Mouse (Mus musculus): Measurements from ENCODE around the gene Depdc5. TPM values are rescaled to one million over a fixed set of nuclear protein-coding genes. Genes with fewer than 3 reads are reported as not detected.

Gene Depdc5
- total RNA-seq, 1 experiment from 2014 or later = 51.4 TPM

DNA sequence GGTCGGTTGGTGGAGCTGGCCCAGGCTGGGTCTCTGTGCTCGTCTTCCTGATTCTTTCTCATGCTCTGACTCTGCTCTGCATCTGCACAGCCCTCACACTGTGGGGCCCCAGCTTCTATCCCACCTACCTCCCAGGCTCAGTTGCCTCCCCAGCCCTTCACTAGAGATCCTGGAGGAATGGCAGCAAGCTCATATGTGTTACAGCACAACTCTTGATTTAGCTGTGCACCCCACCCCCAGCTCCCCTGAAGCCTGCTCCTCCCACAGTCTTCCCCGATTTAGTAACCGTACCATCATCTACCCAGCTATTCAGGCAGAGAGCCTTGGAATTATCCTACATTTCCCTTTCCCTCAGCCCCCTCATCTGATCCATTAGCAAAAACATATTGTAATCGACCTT lies 137.6 kb downstream of the Depdc5 start:
- no peak for DNase-seq

- no peak for DNase-seq
These were observed 139.3 kb downstream of the Depdc5 start for GRCm38 (mm10) chr5:33002781-33003180.

- DNase-seq = no peak
These were observed 140.0 kb downstream of the Depdc5 start for GRCm38 (mm10) chr5:33003500-33003899.

GRCm38 (mm10) chr5:33004110-33004509 lies 140.6 kb downstream of the Depdc5 start:
- DNase-seq = no peak

DNA sequence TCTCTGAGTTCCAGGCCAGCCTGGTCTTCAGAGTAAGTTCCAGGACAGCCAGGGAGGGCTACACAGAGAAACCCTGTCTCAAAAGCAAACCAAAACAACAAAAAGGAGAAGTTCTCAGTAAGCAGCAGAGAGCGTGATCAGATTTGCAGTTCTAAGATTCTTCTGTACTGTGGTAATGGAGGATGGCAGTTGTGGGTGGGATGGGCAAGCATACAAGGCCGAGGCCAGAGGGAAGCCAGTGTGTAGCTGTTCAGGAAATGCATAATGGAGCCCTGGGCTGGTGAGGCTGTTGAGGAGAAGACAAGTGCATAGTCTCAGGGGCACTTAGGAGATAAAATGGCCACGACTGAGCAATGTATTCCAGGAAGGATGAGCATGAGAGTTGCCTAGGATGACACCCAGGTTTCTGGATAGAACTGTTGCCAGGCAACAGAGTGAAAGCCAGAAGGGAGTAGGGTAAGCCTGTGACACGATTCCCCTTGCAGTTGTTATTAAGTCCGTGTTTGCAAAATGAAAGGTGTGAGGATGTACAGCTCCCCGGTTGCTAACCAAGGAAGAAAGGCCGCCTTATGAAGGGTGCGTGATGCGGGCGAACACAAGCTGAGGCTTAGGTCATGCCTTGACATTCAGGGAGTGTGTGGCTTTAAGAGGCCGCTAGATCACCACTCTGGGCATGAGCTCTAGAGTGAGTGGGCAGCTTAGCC lies 142.1 kb downstream of the Depdc5 start:
- no peak for DNase-seq

GRCm38 (mm10) chr5:33006670-33007069 lies 143.2 kb downstream of the Depdc5 start:
- DNase-seq = no peak

DNA sequence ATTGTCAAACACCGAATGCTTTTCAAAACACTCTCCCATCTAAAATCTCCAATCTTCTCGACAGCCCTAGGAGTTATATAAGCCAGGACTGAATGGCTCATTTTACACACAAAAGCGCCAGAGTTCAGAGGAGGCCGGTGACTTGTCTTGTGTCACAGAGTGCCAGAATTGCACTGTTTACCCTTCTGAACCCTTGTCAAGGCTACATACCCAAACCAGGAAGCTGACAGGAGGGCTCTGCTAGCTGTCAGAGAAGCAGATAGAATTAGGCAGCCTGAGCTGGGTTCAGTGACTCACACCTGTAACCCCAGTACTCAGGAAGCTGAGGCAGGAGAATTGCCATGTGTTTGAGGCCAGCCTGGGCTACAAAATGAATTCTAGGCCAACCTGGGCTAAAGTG lies 143.9 kb downstream of the Depdc5 start:
- no peak for DNase-seq

- no peak for DNase-seq
These were observed 145.8 kb downstream of the Depdc5 start for GRCm38 (mm10) chr5:33009301-33009700.

- DNase-seq = peak; percentile 36
These were observed 146.6 kb downstream of the Depdc5 start for GRCm38 (mm10) chr5:33009818-33010812.

DNA sequence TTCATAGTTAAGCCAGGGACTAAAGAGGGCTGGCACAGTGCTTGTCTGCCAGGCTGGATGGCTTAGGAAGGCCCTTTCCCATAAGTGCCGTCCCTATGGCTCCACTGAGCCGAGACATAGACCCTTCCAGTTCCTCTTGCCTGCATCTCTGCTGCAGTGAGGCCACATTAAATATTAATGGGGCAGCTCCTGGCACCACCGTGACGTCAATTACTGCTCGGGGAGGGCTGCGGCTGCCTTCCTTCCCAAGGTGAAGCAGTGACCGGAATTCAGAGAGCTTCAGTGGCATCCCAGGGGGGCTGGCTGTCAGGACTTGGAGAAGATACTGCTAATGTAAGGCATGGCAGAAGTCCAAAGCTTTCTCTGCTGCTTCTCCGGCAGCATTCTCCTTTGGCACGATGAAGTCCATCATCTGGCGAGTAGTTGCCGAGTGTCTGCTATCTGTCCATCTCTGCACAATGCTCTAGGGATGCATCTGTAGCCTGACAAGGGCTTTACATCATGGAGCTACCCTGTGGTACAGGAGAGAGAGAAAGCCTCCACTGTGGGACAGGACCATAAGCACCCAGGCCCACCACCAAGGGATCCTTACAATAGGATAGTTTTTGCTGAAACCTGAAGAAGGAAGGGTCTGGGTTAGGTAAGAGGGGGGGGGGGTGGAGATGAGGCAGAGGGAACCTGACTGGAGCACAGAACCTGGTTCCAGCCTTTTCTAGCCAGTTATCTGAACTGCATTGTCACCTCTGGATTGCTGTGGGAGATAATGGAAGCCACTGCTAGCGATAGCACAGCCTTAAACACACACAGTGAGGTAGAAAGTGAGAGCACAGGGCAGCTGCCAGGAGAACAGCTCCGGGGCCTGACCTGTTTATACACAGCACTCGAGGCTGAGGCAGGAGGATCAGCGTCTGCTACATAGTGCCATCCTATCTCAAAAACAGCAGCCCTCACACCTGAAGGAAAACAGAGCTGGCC lies 147.9 kb downstream of the Depdc5 start:
- DNase-seq = no peak

GRCm38 (mm10) chr5:33014096-33014495 lies 150.6 kb downstream of the Depdc5 start:
- DNase-seq = no peak

DNA sequence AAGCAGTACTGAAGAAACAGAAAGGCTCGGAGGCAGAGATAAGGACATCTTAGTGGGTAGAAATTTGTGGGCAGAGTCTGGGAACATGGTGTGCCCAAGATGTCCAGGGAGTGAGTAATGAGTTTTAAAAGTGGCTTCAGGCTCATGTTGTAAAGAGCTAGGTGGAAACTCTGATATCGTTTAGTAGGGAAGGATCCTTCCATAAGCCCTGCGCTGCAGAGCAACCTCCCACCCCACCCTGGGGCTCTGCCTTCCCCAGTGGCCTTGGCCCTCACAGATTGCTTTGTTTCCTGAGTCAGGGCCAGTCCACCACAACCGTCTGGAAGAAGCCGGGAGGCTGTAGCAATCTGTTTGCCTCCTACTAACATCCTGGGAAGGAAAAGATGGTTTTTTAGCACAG lies 152.1 kb downstream of the Depdc5 start:
- DNase-seq = peak; percentile 42

DNA sequence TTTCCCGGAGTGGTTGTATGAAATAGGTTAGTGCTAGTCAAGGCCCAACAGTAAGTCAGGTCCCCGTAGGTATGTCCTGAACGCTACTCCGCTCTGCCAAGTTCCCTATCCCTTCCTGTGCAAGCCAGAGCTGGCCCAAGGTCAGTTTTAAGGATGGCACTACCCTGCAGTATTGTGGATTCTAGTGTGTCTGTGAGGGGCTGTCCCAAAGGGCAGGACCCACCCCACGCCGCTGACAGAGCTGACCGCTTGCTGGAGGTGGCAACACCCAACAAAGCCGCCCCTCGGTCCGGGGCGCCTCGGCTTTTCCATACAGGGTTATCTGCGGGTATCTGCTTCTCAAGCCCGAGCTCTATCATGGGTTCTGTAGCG lies 154.7 kb downstream of the Depdc5 start:
- DNase-seq = no peak

DNA sequence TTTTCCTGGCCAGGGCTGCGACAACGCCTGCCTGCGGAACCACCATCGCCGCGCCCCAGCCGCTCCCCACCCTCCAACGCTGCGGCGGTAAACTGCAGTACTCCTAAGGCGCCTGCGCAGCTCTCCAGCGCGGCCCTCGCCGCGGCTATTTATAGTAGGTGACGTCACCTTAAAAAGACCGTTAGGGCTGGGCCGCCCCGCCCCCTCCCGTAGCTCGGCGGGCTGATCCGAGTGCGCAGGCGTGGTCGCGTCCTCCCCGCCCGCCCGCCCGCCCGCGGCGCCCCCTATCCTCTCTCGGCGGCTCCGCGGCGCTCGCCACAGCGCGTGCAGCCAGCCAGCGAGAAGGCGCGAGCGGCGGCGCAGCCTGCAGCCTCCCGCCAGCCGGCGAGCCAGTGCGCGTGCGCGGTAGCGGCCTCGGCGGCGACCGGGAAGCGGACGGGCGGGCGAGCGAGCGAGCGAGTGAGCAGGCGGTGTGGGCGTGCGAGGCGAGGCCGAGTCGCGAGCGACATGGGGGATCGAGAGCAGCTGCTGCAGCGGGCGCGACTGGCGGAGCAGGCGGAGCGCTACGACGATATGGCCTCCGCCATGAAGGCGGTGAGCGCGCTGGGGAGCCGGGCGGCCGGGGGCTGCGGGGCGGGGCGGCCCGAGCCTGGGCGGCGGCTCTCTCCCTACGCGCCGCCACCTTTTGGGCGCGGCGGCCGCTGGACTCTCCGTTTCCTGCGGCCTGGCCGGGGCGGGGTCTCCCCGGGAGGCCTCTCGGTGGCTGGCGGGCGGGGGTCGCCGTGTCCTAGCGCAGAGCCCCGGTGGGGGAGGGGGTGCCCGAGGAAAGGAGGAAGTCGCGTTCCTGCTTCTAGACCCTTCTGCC lies 155.3 kb downstream of the Depdc5 start, which contains the start of gene Ywhah:
Gene Ywhah, plus strand, starts transcription at position 256 of the 865 bp plus-strand sequence.
- DNase-seq = peak; percentile 97

DNA sequence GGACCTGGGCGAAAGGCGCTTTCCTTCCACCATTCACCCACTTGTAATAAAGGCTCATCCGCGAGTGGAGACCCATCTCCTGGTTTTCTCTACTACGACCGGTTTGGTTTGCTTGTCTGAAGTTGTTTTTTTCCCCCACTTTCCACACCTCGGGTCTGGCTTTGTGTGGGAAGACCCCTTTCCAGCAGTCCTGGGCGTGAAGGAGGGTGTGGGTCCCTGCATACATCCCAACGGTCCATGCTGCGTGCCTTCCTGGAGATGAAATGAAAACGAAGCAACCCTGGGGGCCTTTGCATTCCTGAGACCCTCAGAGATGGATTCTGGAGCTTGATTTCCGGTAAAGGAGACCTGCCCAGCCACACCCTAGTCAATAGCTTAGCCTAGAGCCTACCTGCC lies 155.9 kb downstream of the Depdc5 start:
- DNase-seq = no peak

DNA sequence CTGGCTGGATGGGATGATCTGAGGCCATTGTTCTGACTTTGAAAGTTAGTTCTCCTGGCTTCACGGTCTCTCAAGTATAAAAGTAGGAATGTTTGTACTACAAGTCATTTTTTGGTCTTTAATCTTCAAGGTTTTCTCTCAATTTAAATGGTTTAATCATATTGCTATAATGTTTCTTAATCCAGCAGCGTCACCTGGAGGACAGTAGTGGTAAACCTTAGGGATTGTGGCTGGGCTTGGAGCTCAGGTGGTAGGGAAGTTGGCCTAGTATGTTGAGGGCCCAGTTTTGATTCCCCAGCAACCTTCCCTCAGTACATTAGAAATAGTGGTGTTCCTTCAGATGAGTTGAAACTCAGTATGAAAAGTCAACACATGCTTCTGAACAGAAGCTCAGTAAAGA lies 158.1 kb downstream of the Depdc5 start:
- no peak for DNase-seq

- no peak for DNase-seq
These were observed 159.8 kb downstream of the Depdc5 start for GRCm38 (mm10) chr5:33023337-33023736.

GRCm38 (mm10) chr5:33024474-33024873 lies 161.0 kb downstream of the Depdc5 start:
- no peak for DNase-seq

DNA sequence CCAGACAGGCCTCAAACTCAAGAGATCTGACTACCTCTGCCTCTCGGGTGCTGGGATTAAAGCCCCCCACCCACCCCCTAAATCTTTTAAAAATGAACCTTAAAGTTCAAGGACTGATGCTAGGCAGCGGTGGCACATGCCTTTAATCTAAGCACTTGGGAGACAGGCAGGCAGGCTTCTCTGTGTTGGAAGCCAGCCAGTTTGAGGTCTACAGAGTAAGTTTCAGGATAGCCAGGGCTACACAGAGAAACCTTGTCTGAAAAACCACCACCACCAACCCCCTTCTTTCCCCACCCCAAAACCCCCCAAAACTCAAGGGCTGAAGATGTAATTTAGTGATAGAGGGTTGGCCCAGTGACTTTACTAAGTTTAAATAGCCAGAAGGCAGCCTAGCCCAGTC lies 165.2 kb downstream of the Depdc5 start:
- no peak for DNase-seq

DNA sequence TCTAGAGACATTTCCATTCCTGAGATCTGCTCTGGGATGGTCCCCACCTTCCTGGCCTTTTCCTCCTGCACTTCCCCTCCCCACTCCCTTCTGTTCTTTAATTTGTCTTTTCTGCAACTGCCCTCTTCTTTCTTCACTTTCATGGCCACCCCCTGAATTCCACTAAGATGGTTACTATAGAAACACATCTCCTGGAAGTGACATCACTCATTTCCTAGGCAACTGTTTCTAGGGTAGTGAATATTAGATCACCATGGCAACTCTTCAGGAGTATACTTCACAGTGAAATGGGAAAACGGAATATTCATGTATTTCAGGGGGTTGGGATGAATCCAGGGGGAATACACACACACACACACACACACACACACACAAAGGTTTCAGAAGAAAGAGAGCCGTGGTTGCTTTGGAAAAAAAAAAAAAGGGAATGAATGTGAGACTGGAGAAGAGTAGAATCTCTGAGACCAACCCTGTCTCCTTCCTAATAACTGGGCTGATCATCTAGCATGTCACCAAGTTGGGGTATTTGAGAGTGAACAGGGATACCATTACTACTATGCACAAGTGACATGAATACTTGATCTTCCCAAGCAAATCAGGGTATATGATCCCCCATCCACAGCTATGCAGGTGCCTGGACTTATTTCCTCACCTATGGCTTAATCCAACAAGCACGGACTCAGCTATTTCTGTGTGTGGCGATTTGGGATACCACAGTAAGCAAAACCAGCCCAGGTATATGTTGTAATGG lies 167.1 kb downstream of the Depdc5 start:
- DNase-seq = no peak
